Mouse (Mus musculus): ENCODE measurements around the gene Nhlh1.

The Nhlh1 gene

GRCm38 (mm10) chr1:172053541-172054440 is 3.6 kb downstream of the Nhlh1 start:
- no peak for DNase-seq (ENCODE audit: low spot score)

GRCm38 (mm10) chr1:172052766-172053279 is 4.5 kb downstream of the Nhlh1 start:
- DNase-seq (ENCODE audit: low spot score) = no peak

GRCm38 (mm10) chr1:172049131-172049782 is 8.1 kb downstream of the Nhlh1 start:
- DNase-seq (ENCODE audit: low spot score) = no peak

- no peak for DNase-seq (ENCODE audit: low spot score)
These were observed 9.1 kb downstream of the Nhlh1 start for GRCm38 (mm10) chr1:172048241-172048734.

GRCm38 (mm10) chr1:172046938-172047337 is 10.4 kb downstream of the Nhlh1 start:
- DNase-seq (ENCODE audit: low spot score) = peak; percentile 58

GRCm38 (mm10) chr1:172046410-172046809 is 11.0 kb downstream of the Nhlh1 start:
- DNase-seq (ENCODE audit: low spot score) = no peak

- DNase-seq (ENCODE audit: low spot score) = no peak
These were observed 27.5 kb downstream of the Nhlh1 start for GRCm38 (mm10) chr1:172029914-172030313.

GRCm38 (mm10) chr1:172028394-172029275 is 28.7 kb downstream of the Nhlh1 start, which contains the start of gene Vangl2:
Gene Vangl2, minus strand, starts transcription at chr1:172028444.
- DNase-seq (ENCODE audit: low spot score) = no peak

- DNase-seq (ENCODE audit: low spot score) = no peak
These were observed 29.6 kb downstream of the Nhlh1 start for GRCm38 (mm10) chr1:172027809-172028102.

- peak; percentile 82 for DNase-seq (ENCODE audit: low spot score)
These were observed 30.2 kb downstream of the Nhlh1 start for GRCm38 (mm10) chr1:172027010-172027808.

GRCm38 (mm10) chr1:172026201-172026901 is 31.0 kb downstream of the Nhlh1 start:
- DNase-seq (ENCODE audit: low spot score) = no peak

GRCm38 (mm10) chr1:172025201-172025904 is 32.0 kb downstream of the Nhlh1 start:
- DNase-seq (ENCODE audit: low spot score) = no peak

- DNase-seq (ENCODE audit: low spot score) = no peak
These were observed 33.1 kb downstream of the Nhlh1 start for GRCm38 (mm10) chr1:172024140-172024895.

GRCm38 (mm10) chr1:172019863-172020521 is 37.4 kb downstream of the Nhlh1 start:
- DNase-seq (ENCODE audit: low spot score) = no peak

GRCm38 (mm10) chr1:172019339-172019738 is 38.0 kb downstream of the Nhlh1 start:
- no peak for DNase-seq (ENCODE audit: low spot score)

GRCm38 (mm10) chr1:172018336-172019311 is 38.7 kb downstream of the Nhlh1 start:
- DNase-seq (ENCODE audit: low spot score) = no peak

GRCm38 (mm10) chr1:172017517-172018070 is 39.8 kb downstream of the Nhlh1 start:
- DNase-seq (ENCODE audit: low spot score) = no peak
